Mouse (Mus musculus) heart, postnatal 0 days (tissue): ENCODE measurements around the gene Trex2.

Experiments
- CTCF ChIP-seq: IDR thresholded peaks from 2 replicates; pipeline ENCODE4 v1.5.1; 2016; ENCODE audit warnings: antibody characterized with exemption, control low read depth, low read depth
- EP300 ChIP-seq: IDR thresholded peaks from 2 replicates; pipeline ENCODE4 v1.6.1; 2016; ENCODE audit warnings: antibody characterized with exemption, low read depth

GRCm38 (mm10) chrX:73384419-73384818 lies 50.7 kb downstream of the Trex2 start:
- TF ChIP-seq CTCF (no peak), EP300 (no peak)
